ENCODE assay signal across 12 mouse cellular contexts in genomic region chr9:88030509-88031148, GRCm38 (mm10).
A peak's percentile ranks its signal among the peaks of the same experiment; 100 is the strongest.
DNase-seq lines count a peak whose midpoint lies in the region; ATAC-seq and TF ChIP-seq lines count a peak whose summit lies in the region.
"Had no signal": no experiment of that assay in that cellular context is flagged by ENCODE, and none has a peak within 500 bp of the region (broad histone marks: within the 10 kb centered on the region; RNA-seq: fewer than 3 reads in every experiment).

No protein-coding gene starts in this region.

- no peaks in the 10 kb centered on the region for H3K27me3 ChIP-seq in midbrain, embryonic 15.5 days (replicated peaks)
- H3K27me3 ChIP-seq in midbrain, embryonic 11.5 days (ENCODE audit: control insufficient read depth, insufficient read depth, low read length), result no peaks in the 10 kb centered on the region
- no peaks in the 10 kb centered on the region for H3K27me3 ChIP-seq in thymus, adult 2 months (ENCODE audit: control insufficient read depth, insufficient read depth, low read length)

- no peaks in the 10 kb centered on the region for H3K36me3 ChIP-seq in midbrain, embryonic 15.5 days (replicated peaks)
- H3K36me3 ChIP-seq in midbrain, embryonic 11.5 days (ENCODE audit: control insufficient read depth, insufficient read depth, low read length), result no peaks in the 10 kb centered on the region
- H3K36me3 ChIP-seq in thymus, adult 2 months (ENCODE audit: control insufficient read depth, insufficient read depth, low read length), result no peaks in the 10 kb centered on the region
- H3K36me3 ChIP-seq: heart, embryonic 10.5 days had no signal

- no peak overlapping the region for H3K9ac ChIP-seq in midbrain, embryonic 15.5 days
- no peak overlapping the region for H3K9ac ChIP-seq in midbrain, embryonic 11.5 days (ENCODE audit: low read length)

- WGBS in midbrain, embryonic 15.5 days, result 80% methylated on average over 6 of the region's 6 CpGs
- 88% methylated on average over 6 of the region's 6 CpGs for WGBS in midbrain, embryonic 11.5 days
- WGBS in thymus, adult 2 months, result 95% methylated on average over 6 of the region's 6 CpGs

- no peak overlapping the region for H3K4me3 ChIP-seq in midbrain, embryonic 15.5 days
- no peak overlapping the region for H3K4me3 ChIP-seq in midbrain, embryonic 11.5 days (ENCODE audit: low read depth, low read length)
- H3K4me3 ChIP-seq in thymus, adult 2 months (ENCODE audit: control insufficient read depth, insufficient read depth, low read length), result no peak overlapping the region
- H3K4me3 ChIP-seq: heart, embryonic 10.5 days had no signal

- H3K4me2 ChIP-seq in midbrain, embryonic 15.5 days, result no peak overlapping the region
- H3K4me2 ChIP-seq in midbrain, embryonic 11.5 days, result no peak overlapping the region

- no peaks in the 10 kb centered on the region for H3K4me1 ChIP-seq in midbrain, embryonic 15.5 days
- H3K4me1 ChIP-seq in midbrain, embryonic 11.5 days (ENCODE audit: control insufficient read depth, insufficient read depth, low read length), result no peaks in the 10 kb centered on the region
- no peaks in the 10 kb centered on the region for H3K4me1 ChIP-seq in thymus, adult 2 months (replicated peaks; ENCODE audit: control insufficient read depth, insufficient read depth, low read length)
- H3K4me1 ChIP-seq: heart, embryonic 10.5 days had no signal

- no peaks in the 10 kb centered on the region for H3K9me3 ChIP-seq in midbrain, embryonic 15.5 days
- H3K9me3 ChIP-seq in midbrain, embryonic 11.5 days (ENCODE audit: control insufficient read depth, low read length), result no peaks in the 10 kb centered on the region
- H3K9me3 ChIP-seq: heart, embryonic 10.5 days had no signal

- no peak for TF ChIP-seq CTCF in thymus, adult 2 months (IDR thresholded peaks at IDR 0.05; ENCODE audit: borderline replicate concordance, control insufficient read depth, extremely low read depth, insufficient read depth, low read length, poor library complexity)

- no peak for TF ChIP-seq POLR2A in thymus, adult 2 months (IDR thresholded peaks at IDR 0.05; ENCODE audit: control insufficient read depth, extremely low read depth, insufficient read depth, low read length, poor library complexity)

- ATAC-seq in midbrain, embryonic 15.5 days (replicated peaks), result 0 out of 2 replicates have a peak, but pooled peaks have one; percentile 37
- ATAC-seq in midbrain, embryonic 11.5 days (ENCODE audit: low FRiP score), result no peak

- peak; percentile 2 to 5 for DNase-seq in frontal cortex, postnatal 36 days (ENCODE audit: low spot score in 2 of 2)
- no peak for DNase-seq in frontal cortex, postnatal 14 days (ENCODE audit: low spot score in 2 of 2)
- no peak for DNase-seq in midbrain, embryonic 11.5 days (ENCODE audit: low spot score, missing footprints)
- peak; percentile 36 for DNase-seq in layer of hippocampus, adult 9-10 months (ENCODE audit: low spot score)
- no peak for DNase-seq in urinary bladder, postnatal 36 days (ENCODE audit: low spot score in 2 of 2)
- no peak for DNase-seq in thymus, adult 2 months
- DNase-seq: adrenal gland, postnatal 14 days; gastrocnemius, postnatal 14 days; heart, postnatal 36 days; lung, adult 18-20 months had no signal

- no peak overlapping the region for H3K27ac ChIP-seq in midbrain, embryonic 15.5 days
- no peak overlapping the region for H3K27ac ChIP-seq in midbrain, embryonic 11.5 days (ENCODE audit: low read depth, low read length)
- no peak overlapping the region for H3K27ac ChIP-seq in thymus, adult 2 months (ENCODE audit: control insufficient read depth, insufficient read depth, low read length)
- H3K27ac ChIP-seq: heart, embryonic 10.5 days had no signal

Comparison
In these comparisons a context has a peak if more than half of its experiments do, and no peak if none do; other contexts are left out.
1. DNase-seq: peak in frontal cortex, postnatal 36 days (2 of 2) and layer of hippocampus, adult 9-10 months (single experiment); none in frontal cortex, postnatal 14 days (0 of 2), midbrain, embryonic 11.5 days (single experiment), urinary bladder, postnatal 36 days (0 of 2) and thymus, adult 2 months (single experiment).